Mouse (Mus musculus): ENCODE measurements at regions not wholly inside any gene's neighbourhood (a gene's known extent, or its start where the extent isn't known, plus 50 kb on each side); places are given as distances from the start of the nearest gene placed in this dataset.

GRCm38 (mm10) chr1:75833071-75833830 lies 287.2 kb downstream of the Slc4a3 start:
- no peak for DNase-seq (ENCODE audit: low read depth, low spot score)

- no peak for DNase-seq (ENCODE audit: low read depth, low spot score)
Observed at GRCm38 (mm10) chr1:75834361-75834760, 288.3 kb downstream of the Slc4a3 start.

DNA sequence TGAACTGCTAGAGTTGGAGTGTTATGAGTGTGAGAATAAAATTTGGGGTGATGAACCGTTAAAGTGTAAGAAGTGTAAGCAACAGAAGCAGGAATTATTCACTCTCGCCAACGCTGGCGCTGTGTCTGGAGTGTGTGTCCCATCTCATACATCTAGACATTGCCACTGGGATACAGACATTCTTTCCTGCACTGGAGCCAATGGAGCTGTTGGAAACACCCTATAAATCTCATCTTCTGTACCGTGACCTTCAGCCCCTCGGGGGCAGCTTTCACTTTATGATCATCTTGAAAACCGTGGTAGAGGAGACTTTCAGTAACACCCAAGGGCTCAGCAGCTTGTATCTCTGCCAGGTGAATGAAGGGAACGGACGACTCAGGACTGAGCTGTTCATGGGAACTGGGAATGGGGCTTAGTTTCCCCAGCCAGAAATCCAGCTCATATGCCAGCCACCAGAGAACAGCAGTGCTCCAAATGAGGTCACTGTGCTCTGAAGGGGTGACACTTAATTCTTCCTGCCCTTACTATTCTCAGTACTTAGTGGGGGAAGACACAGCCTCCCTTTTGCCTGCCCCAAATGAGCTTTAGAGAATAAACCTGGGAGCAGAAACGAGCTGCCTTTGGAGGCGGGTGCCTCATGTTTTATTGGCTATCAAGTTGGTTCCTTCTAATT lies 293.6 kb downstream of the Slc4a3 start:
- DNase-seq (ENCODE audit: low read depth, low spot score), result no peak

DNA sequence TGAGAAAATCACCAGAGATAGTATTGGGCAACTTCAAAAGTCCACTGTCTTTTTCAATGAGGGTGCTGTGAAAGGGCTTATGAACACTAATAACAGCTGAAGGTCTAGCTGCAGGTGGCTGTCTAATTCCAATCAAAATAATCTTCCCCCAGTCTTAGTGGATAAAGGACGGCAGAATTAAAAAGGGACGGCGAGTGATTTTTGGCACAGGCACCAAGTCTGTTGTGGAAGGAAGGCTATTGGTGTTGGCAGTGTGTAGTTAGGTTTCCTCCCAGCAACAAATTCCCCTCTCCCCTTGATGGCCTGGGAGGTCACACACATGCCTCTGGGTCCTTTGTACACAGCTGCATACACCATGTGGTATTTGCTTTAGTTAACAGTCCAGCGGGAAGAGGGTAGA lies 296.3 kb downstream of the Slc4a3 start:
- no peak for DNase-seq (ENCODE audit: low read depth, low spot score)

DNA sequence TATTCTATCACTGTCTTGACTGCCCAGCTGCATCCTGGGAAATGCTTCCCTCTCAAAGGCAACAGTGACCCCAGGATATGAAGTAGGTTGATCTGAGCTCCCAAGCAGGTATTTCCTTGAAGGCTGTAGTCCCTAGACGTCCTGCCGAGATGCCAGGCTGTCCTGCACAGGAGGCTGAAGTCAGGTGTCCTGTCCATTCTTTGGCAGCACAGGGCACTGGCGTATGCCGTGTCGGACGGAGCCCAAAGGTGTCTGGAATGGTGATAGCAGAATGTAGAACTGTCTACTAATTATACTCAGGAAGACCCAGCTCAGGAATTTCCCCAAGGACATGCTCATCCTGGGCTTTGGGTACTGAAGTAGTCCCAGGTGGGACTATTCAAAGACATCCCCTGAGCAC lies 297.3 kb downstream of the Slc4a3 start:
- no peak for DNase-seq (ENCODE audit: low read depth, low spot score)

DNA sequence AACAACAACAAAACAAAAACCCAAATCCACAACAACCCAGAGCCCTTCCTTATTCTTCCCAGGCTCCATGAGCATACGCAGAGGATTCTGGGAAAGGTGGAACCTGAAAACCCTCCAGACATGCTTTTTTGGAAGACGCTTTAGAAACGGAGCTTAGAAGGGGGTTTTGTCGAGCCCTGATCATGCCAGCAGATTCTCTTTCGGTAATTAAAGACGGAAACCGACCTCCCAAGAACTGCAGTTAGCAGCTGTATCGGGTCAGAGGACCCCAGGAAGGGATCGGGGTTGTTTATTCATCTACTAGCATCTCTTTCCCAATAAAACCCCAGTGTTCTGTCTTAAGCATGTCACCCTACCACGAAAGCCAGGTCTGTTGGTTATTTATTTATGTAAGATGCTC lies 298.1 kb downstream of the Slc4a3 start:
- no peak for DNase-seq (ENCODE audit: low read depth, low spot score)

GRCm38 (mm10) chr1:75844529-75844928 lies 298.5 kb downstream of the Slc4a3 start:
- DNase-seq (ENCODE audit: low read depth, low spot score), result no peak

DNA sequence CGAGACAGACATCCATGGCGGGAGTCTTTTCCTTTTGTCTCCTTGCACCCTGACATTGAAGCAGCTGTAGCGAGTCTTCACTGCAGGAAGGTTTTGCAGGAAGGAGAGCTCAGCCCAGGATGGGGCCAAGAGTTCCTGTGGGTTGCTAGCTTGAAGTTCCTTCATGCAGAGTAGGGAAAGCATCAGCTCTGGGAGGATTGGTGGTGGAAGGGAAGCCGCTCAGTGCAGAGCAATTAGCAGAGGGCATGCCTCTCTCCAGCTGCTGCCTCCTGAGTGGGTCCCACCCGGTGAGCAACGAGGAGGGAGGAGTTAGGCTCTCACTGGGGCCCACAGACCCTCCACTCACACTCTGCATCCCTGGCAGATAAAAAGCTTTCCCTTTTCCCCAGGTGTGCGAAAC lies 298.9 kb downstream of the Slc4a3 start:
- no peak for DNase-seq (ENCODE audit: low read depth, low spot score)

- no peak for DNase-seq (ENCODE audit: low read depth, low spot score)
Observed at GRCm38 (mm10) chr1:75845771-75846535, 299.9 kb downstream of the Slc4a3 start.

DNA sequence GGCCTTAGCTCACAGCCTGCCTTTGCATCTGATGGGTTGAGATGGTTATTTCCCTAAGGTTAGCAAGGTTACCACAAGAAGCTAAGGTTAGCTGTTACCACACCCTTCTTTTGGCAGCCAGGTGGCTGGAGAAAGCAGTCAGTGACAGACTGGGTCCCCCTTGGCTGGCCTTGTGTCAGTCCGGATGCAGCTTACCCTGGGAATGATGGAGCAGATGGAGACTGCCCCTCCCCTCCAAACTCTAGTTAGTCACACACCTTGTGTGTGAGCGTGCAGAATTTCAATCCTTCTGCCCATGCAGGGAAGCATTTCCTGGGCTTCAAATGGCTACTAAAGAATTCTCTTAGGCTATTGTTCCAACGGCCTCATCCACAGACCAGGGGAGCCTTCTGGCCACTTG lies 301.6 kb downstream of the Slc4a3 start:
- no peak for DNase-seq (ENCODE audit: low read depth, low spot score)

- DNase-seq (ENCODE audit: low read depth, low spot score), result no peak
Observed at GRCm38 (mm10) chr1:75848436-75848835, 302.4 kb downstream of the Slc4a3 start.

GRCm38 (mm10) chr1:75850131-75850530 lies 304.1 kb downstream of the Slc4a3 start:
- DNase-seq (ENCODE audit: low read depth, low spot score), result no peak

GRCm38 (mm10) chr1:75858551-75859255 lies 312.6 kb downstream of the Slc4a3 start:
- DNase-seq (ENCODE audit: low read depth, low spot score), result no peak

DNA sequence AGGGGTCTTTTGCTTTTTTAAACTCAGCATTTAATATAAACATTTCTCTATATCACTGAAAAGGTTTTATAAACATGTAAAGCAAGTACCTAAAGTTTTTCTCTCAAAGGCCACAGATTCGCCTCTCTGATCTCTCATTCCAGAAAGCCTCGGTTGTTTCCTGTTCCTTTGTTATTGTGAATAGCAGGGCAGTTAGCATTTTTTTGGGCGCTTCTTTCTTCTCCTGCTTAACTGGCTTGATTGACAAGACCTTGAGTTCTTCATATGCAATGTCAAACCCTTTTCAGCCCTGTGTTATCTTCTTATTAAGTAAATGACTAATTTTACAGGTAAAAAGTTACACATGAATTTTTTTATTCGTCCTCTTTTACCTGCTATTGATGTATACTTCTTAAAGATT lies 316.7 kb downstream of the Slc4a3 start:
- DNase-seq (ENCODE audit: low read depth, low spot score), result no peak

DNA sequence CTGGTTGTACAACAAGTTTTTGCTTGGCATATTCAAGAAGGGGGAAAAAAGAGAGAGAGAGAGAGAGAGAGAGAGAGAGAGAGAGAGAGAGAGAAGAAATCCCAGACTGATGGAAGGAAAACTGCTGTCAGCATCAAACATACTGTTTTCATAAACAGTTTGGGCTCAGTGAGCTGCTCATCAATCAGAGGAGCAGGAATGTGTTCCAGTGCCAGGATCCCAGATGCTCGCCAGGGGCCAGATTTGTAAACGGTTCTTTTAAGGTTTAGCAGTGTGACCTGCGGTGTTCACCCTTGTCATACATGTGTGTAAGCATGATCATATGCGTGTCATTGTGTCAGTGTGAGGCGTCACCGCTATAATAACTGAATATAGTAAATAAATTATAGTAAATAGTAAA lies 320.5 kb downstream of the Slc4a3 start:
- DNase-seq (ENCODE audit: low read depth, low spot score), result no peak

GRCm38 (mm10) chr1:75869414-75869813 lies 323.3 kb downstream of the Slc4a3 start:
- no peak for DNase-seq (ENCODE audit: low read depth, low spot score)

- no peak for DNase-seq (ENCODE audit: low read depth, low spot score)
Observed at GRCm38 (mm10) chr1:75869846-75870245, 323.8 kb downstream of the Slc4a3 start.

DNA sequence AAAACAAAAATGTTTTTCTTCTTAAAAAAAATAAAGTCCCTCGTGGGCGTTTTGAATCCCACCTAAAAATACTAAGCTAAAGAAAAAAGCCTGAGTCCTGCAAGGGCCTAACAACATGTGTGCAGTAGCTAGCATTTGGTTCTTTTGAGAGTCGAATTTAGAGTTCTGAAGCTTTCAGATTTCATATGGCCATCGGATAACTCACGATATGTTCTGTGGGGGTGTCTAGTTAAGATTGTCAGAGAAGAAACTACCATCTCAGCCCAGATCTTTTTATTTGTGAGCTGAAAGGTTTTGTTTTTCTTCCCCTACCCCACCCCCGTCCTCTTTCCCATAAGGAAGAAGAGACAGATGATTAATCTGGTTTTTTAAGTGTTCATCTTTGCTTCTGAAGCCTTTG lies 327.8 kb downstream of the Slc4a3 start:
- DNase-seq (ENCODE audit: low read depth, low spot score), result no peak

- no peak for DNase-seq (ENCODE audit: low read depth, low spot score)
Observed at GRCm38 (mm10) chr1:75877209-75877608, 331.1 kb downstream of the Slc4a3 start.

DNA sequence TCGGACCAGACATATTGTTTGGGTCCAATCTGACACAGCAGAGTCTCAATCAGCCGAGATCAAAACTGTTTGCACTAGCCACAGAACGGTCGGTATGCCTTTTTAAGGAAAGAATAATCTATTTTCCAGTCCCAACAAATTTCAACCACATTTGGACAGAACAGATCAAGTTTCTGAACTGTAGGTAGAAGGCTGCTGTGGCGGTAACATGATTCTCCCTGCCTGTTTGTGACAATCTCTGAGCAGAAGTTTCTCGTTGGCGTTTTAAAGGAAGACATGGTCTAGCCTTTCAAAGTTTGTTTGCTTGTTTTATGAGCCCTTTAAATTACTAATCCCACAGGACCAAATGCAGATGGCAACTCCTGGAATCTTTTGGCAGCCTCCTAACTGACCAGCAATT lies 339.6 kb downstream of the Slc4a3 start:
- no peak for DNase-seq (ENCODE audit: low read depth, low spot score)

DNA sequence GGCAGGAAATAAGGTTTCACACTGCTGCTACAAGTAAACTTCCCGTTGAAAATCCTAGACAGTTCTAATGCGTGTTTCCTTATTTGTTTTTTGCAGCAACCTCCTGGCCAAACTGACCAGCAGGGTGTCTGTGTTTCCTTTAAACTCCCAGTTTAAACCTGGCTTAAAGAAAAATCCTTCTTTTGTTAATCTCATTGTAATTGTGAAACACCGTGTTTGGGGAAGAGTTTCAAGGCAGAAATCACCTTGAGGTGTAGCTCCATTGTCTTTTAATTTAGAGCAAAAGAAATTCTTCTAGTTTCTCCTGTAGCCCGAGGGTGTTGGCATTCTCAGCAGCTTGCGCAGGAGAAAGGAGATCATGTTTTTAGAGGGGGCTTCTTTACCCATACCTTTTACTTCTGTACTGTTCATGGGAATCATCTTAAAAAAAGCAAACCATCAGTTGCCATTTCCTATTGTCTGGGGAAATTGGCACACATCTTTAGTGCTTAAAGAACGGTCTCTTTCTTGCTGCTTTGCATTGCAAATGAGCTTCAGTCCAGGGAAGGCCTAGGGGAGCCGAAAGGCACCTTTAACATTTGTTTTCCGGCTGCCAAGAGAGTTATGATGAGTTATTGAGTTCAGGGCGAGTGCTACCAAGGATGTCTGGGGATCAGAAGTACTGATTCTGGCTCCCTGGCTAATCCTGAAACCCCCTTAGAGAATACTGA lies 342.6 kb downstream of the Slc4a3 start:
- DNase-seq (ENCODE audit: low read depth, low spot score), result no peak
